8 mouse cellular contexts compared by ENCODE assay signal in genomic region chr1:171360253-171360652, GRCm38 (mm10). TPM values are rescaled to one million over a fixed set of nuclear protein-coding genes. Genes with fewer than 3 reads are reported as not detected.
A peak's percentile ranks its signal among the peaks of the same experiment; 100 is the strongest.
DNase-seq lines count a peak whose midpoint lies in the region; ATAC-seq and TF ChIP-seq lines count a peak whose summit lies in the region.

No protein-coding gene starts in this region.

- H3K9ac ChIP-seq in lung, postnatal 0 days (replicated peaks; ENCODE audit: low read depth), result 0 out of 2 replicates have a peak overlapping the region, but pooled peaks have one; percentile 42
- H3K9ac ChIP-seq in forebrain, embryonic 14.5 days (ENCODE audit: low read length), result peak overlapping the region; percentile 60
- H3K9ac ChIP-seq in limb, embryonic 15.5 days, result peak overlapping the region; percentile 52

- H3K27ac ChIP-seq in lung, postnatal 0 days (ENCODE audit: low read length), result no peak overlapping the region
- peak overlapping the region; percentile 52 for H3K27ac ChIP-seq in forebrain, embryonic 14.5 days (ENCODE audit: low read depth, low read length)
- peak overlapping the region; percentile 75; the same call in 1 of the 2 replicates for H3K27ac ChIP-seq in limb, embryonic 15.5 days
- peak overlapping the region; percentile 88 for H3K27ac ChIP-seq in olfactory bulb, adult 2 months (ENCODE audit: insufficient read depth, low read depth, low read length)

- TF ChIP-seq EP300 in lung, postnatal 0 days (IDR thresholded peaks at IDR 0.05), result no peak

- WGBS in lung, postnatal 0 days, result 17% methylated on average over 25 of the region's 26 CpGs
- WGBS in forebrain, embryonic 14.5 days, result 4% methylated on average over 26 of the region's 26 CpGs
- WGBS in limb, embryonic 15.5 days, result 8% methylated on average over 26 of the region's 26 CpGs
- WGBS in olfactory bulb, adult 2 months, result 5% methylated on average over 26 of the region's 26 CpGs

- peak overlapping the region; percentile 43 for H3K4me3 ChIP-seq in lung, postnatal 0 days (ENCODE audit: low read depth, low read length)
- H3K4me3 ChIP-seq in forebrain, embryonic 14.5 days (ENCODE audit: low read depth, low read length), result peak overlapping the region; percentile 48
- peak overlapping the region; percentile 52 for H3K4me3 ChIP-seq in limb, embryonic 15.5 days
- H3K4me3 ChIP-seq in olfactory bulb, adult 2 months (ENCODE audit: insufficient read depth, low read depth, low read length), result peak overlapping the region; percentile 70

- peaks cover 7% of the 10 kb centered on the region for H3K9me3 ChIP-seq in lung, postnatal 0 days (ENCODE audit: low read length)
- no peaks in the 10 kb centered on the region for H3K9me3 ChIP-seq in forebrain, embryonic 14.5 days (replicated peaks; ENCODE audit: control insufficient read depth, low read length)
- H3K9me3 ChIP-seq in limb, embryonic 15.5 days, result no peaks in the 10 kb centered on the region

- peaks cover 4% of the 10 kb centered on the region; the same call in 1 of the 2 replicates for H3K4me1 ChIP-seq in lung, postnatal 0 days (ENCODE audit: insufficient read depth, low read depth, low read length)
- peaks cover 8% of the 10 kb centered on the region for H3K4me1 ChIP-seq in forebrain, embryonic 14.5 days (ENCODE audit: control insufficient read depth, insufficient read depth, low read length)
- H3K4me1 ChIP-seq in limb, embryonic 15.5 days, result peaks cover 20% of the 10 kb centered on the region
- peaks cover 8% of the 10 kb centered on the region for H3K4me1 ChIP-seq in olfactory bulb, adult 2 months (ENCODE audit: control insufficient read depth, insufficient read depth, low read length)

- TF ChIP-seq POLR2A in olfactory bulb, adult 2 months (IDR thresholded peaks at IDR 0.05; ENCODE audit: insufficient read depth, low read depth, low read length), result no peak

- DNase-seq in gastrocnemius, postnatal 14 days, result peak; percentile 31
- DNase-seq in gastrocnemius, adult 18-20 months (ENCODE audit: low spot score), result no peak
- no peak for DNase-seq in lung, postnatal 0 days (ENCODE audit: low spot score)
- DNase-seq in lung, postnatal 14 days, result no peak
- no peak for DNase-seq in forebrain, embryonic 14.5 days (ENCODE audit: low spot score)

- no peak for TF ChIP-seq CTCF in lung, postnatal 0 days (IDR thresholded peaks at IDR 0.05)
- TF ChIP-seq CTCF in olfactory bulb, adult 2 months (IDR thresholded peaks at IDR 0.05; ENCODE audit: insufficient read depth, low read depth, low read length), result no peak

- no peaks in the 10 kb centered on the region for H3K27me3 ChIP-seq in lung, postnatal 0 days (replicated peaks; ENCODE audit: insufficient read depth, low read length)
- H3K27me3 ChIP-seq in forebrain, embryonic 14.5 days (replicated peaks; ENCODE audit: control insufficient read depth, insufficient read depth, low read length), result no peaks in the 10 kb centered on the region
- H3K27me3 ChIP-seq in limb, embryonic 15.5 days, result peaks cover 2% of the 10 kb centered on the region; the same call in 1 of the 2 replicates

- peak; percentile 15 for ATAC-seq in lung, postnatal 0 days
- no peak; the same call in 1 of the 2 replicates for ATAC-seq in forebrain, embryonic 14.5 days
- peak; percentile 20; the same call in 1 of the 2 replicates for ATAC-seq in limb, embryonic 15.5 days (ENCODE audit: insufficient number of reproducible peaks, low FRiP score, low TSS enrichment, low read depth)
- no peak for ATAC-seq in CD4-positive, CD25-positive, alpha-beta regulatory T cell, adult 4 months

- peak overlapping the region; percentile 56 for H3K4me2 ChIP-seq in lung, postnatal 0 days (replicated peaks; ENCODE audit: low read depth, low read length)
- peak overlapping the region; percentile 84 for H3K4me2 ChIP-seq in forebrain, embryonic 14.5 days (ENCODE audit: low read length)
- H3K4me2 ChIP-seq in limb, embryonic 15.5 days, result peak overlapping the region; percentile 68

- intact Hi-C loops in gastrocnemius, postnatal 14 days (cut with DNase I; ENCODE audit: low total_unique reads), result loop anchor here (2.0 kb wide), 1 partner anchor 117 kb away; no protein-coding TSS in a partner anchor

- peaks cover 7% of the 10 kb centered on the region for H3K36me3 ChIP-seq in lung, postnatal 0 days (ENCODE audit: insufficient read depth, low read length)
- H3K36me3 ChIP-seq in forebrain, embryonic 14.5 days (ENCODE audit: control insufficient read depth, insufficient read depth, low read length), result peaks cover 23% of the 10 kb centered on the region
- H3K36me3 ChIP-seq in limb, embryonic 15.5 days, result peaks cover 24% of the 10 kb centered on the region

RNA-seq across cellular contexts. Expression of gene Klhdc9, which starts 0.3 kb away (rescaled TPM):
- total RNA-seq in gastrocnemius, postnatal 14 days (2021), result under 1 TPM; 0.20 to 0.27 TPM
- not detected for total RNA-seq in gastrocnemius, adult 18-20 months (2021)
- 4.0 and 4.5 TPM in 2 replicates for polyA plus RNA-seq in lung, postnatal 0 days (2015; fragmentation: Nextera tagmentation; extraction: Ambion mirVana)
- polyA plus RNA-seq in forebrain, embryonic 14.5 days (2014; fragmentation: Nextera tagmentation; extraction: Ambion mirVana), result 3.0 and 5.2 TPM in 2 replicates
- polyA plus RNA-seq in limb, embryonic 15.5 days (2015; fragmentation: Nextera tagmentation; extraction: Ambion mirVana), result 1.5 TPM in 2 replicates
- not detected in 2 replicates for polyA plus RNA-seq in olfactory bulb, adult 2 months (2012; ENCODE audit: insufficient read depth, insufficient read length, low replicate concordance, missing spikeins)
- under 1 TPM; 0.36 to 0.72 TPM for polyA plus RNA-seq in CD4-positive, CD25-positive, alpha-beta regulatory T cell, adult 4 months (2017; shearing (Covaris generic))

RNA-seq across cellular contexts. Expression of gene Nectin4, which starts 9.6 kb away (rescaled TPM):
- total RNA-seq in gastrocnemius, postnatal 14 days (2021), result not detected
- not detected for total RNA-seq in gastrocnemius, adult 18-20 months (2021)
- polyA plus RNA-seq in lung, postnatal 0 days (2015; fragmentation: Nextera tagmentation; extraction: Ambion mirVana), result 10.1 and 10.2 TPM in 2 replicates
- 0.11 and 0.32 TPM in 2 replicates for polyA plus RNA-seq in forebrain, embryonic 14.5 days (2014; fragmentation: Nextera tagmentation; extraction: Ambion mirVana)
- 56.3 and 61.5 TPM in 2 replicates for polyA plus RNA-seq in limb, embryonic 15.5 days (2015; fragmentation: Nextera tagmentation; extraction: Ambion mirVana)
- not detected in 2 replicates for polyA plus RNA-seq in olfactory bulb, adult 2 months (2012; ENCODE audit: insufficient read depth, insufficient read length, low replicate concordance, missing spikeins)
- under 1 TPM in 1 of 2 experiments, not detected in 1; 0.12 TPM for polyA plus RNA-seq in CD4-positive, CD25-positive, alpha-beta regulatory T cell, adult 4 months (2017; shearing (Covaris generic))

RNA-seq across cellular contexts. Expression of gene Pfdn2, which starts 14.8 kb away (rescaled TPM):
- total RNA-seq in gastrocnemius, postnatal 14 days (2021), result 10 to 100 TPM; 86.7 to 93.6 TPM
- total RNA-seq in gastrocnemius, adult 18-20 months (2021), result 100 to 1,000 TPM; 110 to 128 TPM
- polyA plus RNA-seq in lung, postnatal 0 days (2015; fragmentation: Nextera tagmentation; extraction: Ambion mirVana), result 64.1 and 72.7 TPM in 2 replicates
- polyA plus RNA-seq in forebrain, embryonic 14.5 days (2014; fragmentation: Nextera tagmentation; extraction: Ambion mirVana), result 78.3 and 82.6 TPM in 2 replicates
- polyA plus RNA-seq in limb, embryonic 15.5 days (2015; fragmentation: Nextera tagmentation; extraction: Ambion mirVana), result 93.0 and 95.1 TPM in 2 replicates
- polyA plus RNA-seq in olfactory bulb, adult 2 months (2012; ENCODE audit: insufficient read depth, insufficient read length, low replicate concordance, missing spikeins), result not detected in 2 replicates
- polyA plus RNA-seq in CD4-positive, CD25-positive, alpha-beta regulatory T cell, adult 4 months (2017; shearing (Covaris generic)), result 10 to 100 TPM; 69.6 to 75.8 TPM

RNA-seq across cellular contexts. Expression of gene Nit1, which starts 14.8 kb away (rescaled TPM):
- 10 to 100 TPM; 19.3 to 25.3 TPM for total RNA-seq in gastrocnemius, postnatal 14 days (2021)
- total RNA-seq in gastrocnemius, adult 18-20 months (2021), result 10 to 100 TPM; 26.0 to 28.9 TPM
- 39.9 and 45.5 TPM in 2 replicates for polyA plus RNA-seq in lung, postnatal 0 days (2015; fragmentation: Nextera tagmentation; extraction: Ambion mirVana)
- polyA plus RNA-seq in forebrain, embryonic 14.5 days (2014; fragmentation: Nextera tagmentation; extraction: Ambion mirVana), result 45.9 and 46.0 TPM in 2 replicates
- 38.8 and 38.9 TPM in 2 replicates for polyA plus RNA-seq in limb, embryonic 15.5 days (2015; fragmentation: Nextera tagmentation; extraction: Ambion mirVana)
- polyA plus RNA-seq in olfactory bulb, adult 2 months (2012; ENCODE audit: insufficient read depth, insufficient read length, low replicate concordance, missing spikeins), result not detected in 2 replicates
- polyA plus RNA-seq in CD4-positive, CD25-positive, alpha-beta regulatory T cell, adult 4 months (2017; shearing (Covaris generic)), result 10 to 100 TPM; 31.7 to 40.3 TPM

RNA-seq across cellular contexts. Expression of gene Arhgap30, which starts 28.5 kb away (rescaled TPM):
- 1 to 10 TPM in 1 of 2 experiments, under 1 TPM in 1; 0.97 to 1.2 TPM for total RNA-seq in gastrocnemius, postnatal 14 days (2021)
- total RNA-seq in gastrocnemius, adult 18-20 months (2021), result under 1 TPM; 0.53 to 0.90 TPM
- 3.5 and 4.1 TPM in 2 replicates for polyA plus RNA-seq in lung, postnatal 0 days (2015; fragmentation: Nextera tagmentation; extraction: Ambion mirVana)
- 0.28 and 0.39 TPM in 2 replicates for polyA plus RNA-seq in forebrain, embryonic 14.5 days (2014; fragmentation: Nextera tagmentation; extraction: Ambion mirVana)
- polyA plus RNA-seq in limb, embryonic 15.5 days (2015; fragmentation: Nextera tagmentation; extraction: Ambion mirVana), result 2.9 and 3.2 TPM in 2 replicates
- polyA plus RNA-seq in olfactory bulb, adult 2 months (2012; ENCODE audit: insufficient read depth, insufficient read length, low replicate concordance, missing spikeins), result 90.1 and 98.6 TPM in 2 replicates
- polyA plus RNA-seq in CD4-positive, CD25-positive, alpha-beta regulatory T cell, adult 4 months (2017; shearing (Covaris generic)), result 10 to 100 TPM; 74.7 to 90.4 TPM

Comparison
In these comparisons a context has a peak if more than half of its experiments do, and no peak if none do; other contexts are left out.
1. ATAC-seq: peak in lung, postnatal 0 days (single experiment) and limb, embryonic 15.5 days (single experiment); none in forebrain, embryonic 14.5 days (single experiment) and CD4-positive, CD25-positive, alpha-beta regulatory T cell, adult 4 months (single experiment).
2. Peak in every context shown above with its lines, with median percentiles within 50 percentile points of each other: H3K4me2 ChIP-seq, H3K4me3 ChIP-seq and H3K9ac ChIP-seq.